Mouse (Mus musculus) splenic B cell, adult 2 months (primary cell): Measurements from ENCODE around the gene Rtkn.
A peak's percentile ranks its signal among the peaks of the same experiment; 100 is the strongest.

Experiments
- DNase-seq: peaks from one replicate; pipeline ENCODE4 v3.0.0-alpha.2; 2011; ENCODE audit warnings: low read depth, low spot score
- H3K27me3 ChIP-seq: 2 replicates; pipeline ENCODE4 v1.6.1; 2012; ENCODE audit warnings: mild to moderate bottlenecking, low read length, moderate library complexity, mixed read lengths; ENCODE audit not compliant: control insufficient read depth, poor library complexity, insufficient read depth, severe bottlenecking
- H3K36me3 ChIP-seq: 2 replicates; pipeline ENCODE4 v1.6.1; 2012; ENCODE audit warnings: mild to moderate bottlenecking, low read length, moderate library complexity, mixed read lengths; ENCODE audit not compliant: control insufficient read depth, poor library complexity, insufficient read depth, severe bottlenecking

Rtkn gene

GRCm38 (mm10) chr6:83134951-83135513, at the start of gene Rtkn:
Gene Rtkn, plus strand, starts transcription at chr6:83135463.
- H3K36me3 ChIP-seq, result no peaks in the 10 kb centered on the region
- peaks cover 2% of the 10 kb centered on the region for H3K27me3 ChIP-seq
- no peak for DNase-seq

GRCm38 (mm10) chr6:83086121-83087035, 48.9 kb upstream of the Rtkn start, which contains the start of gene Lbx2:
Gene Lbx2, plus strand, starts transcription at chr6:83086367.
- Histone ChIP-seq H3K27me3 (peaks cover 3% of the 10 kb centered on the region), H3K36me3 (0 out of 2 replicates have a peak, but pooled peaks cover 4% of the 10 kb centered on the region)
- no peak for DNase-seq

- no peaks in the 10 kb centered on the region for H3K36me3 ChIP-seq
- peaks cover 3% of the 10 kb centered on the region for H3K27me3 ChIP-seq
- no peak for DNase-seq
Measured at GRCm38 (mm10) chr6:83087205-83087925, 47.9 kb upstream of the Rtkn start.

GRCm38 (mm10) chr6:83087926-83088260, 47.4 kb upstream of the Rtkn start:
- H3K36me3 ChIP-seq, result no peaks in the 10 kb centered on the region
- peaks cover 3% of the 10 kb centered on the region for H3K27me3 ChIP-seq
- no peak for DNase-seq

GRCm38 (mm10) chr6:83092416-83093127, 42.7 kb upstream of the Rtkn start:
- Histone ChIP-seq H3K27me3 (peaks cover 2% of the 10 kb centered on the region; the same call in 1 of the 2 replicates), H3K36me3 (no peaks in the 10 kb centered on the region)
- DNase-seq, result no peak

- DNase-seq, result no peak
- H3K36me3 ChIP-seq, result no peaks in the 10 kb centered on the region
- H3K27me3 ChIP-seq, result 0 out of 2 replicates have a peak, but pooled peaks cover 2% of the 10 kb centered on the region
Measured at GRCm38 (mm10) chr6:83095968-83096367, 39.3 kb upstream of the Rtkn start.

- H3K36me3 ChIP-seq, result no peaks in the 10 kb centered on the region
- H3K27me3 ChIP-seq, result 0 out of 2 replicates have a peak, but pooled peaks cover 2% of the 10 kb centered on the region
- no peak for DNase-seq
Measured at GRCm38 (mm10) chr6:83098411-83098810, 36.9 kb upstream of the Rtkn start.

- no peaks in the 10 kb centered on the region for H3K36me3 ChIP-seq
- no peaks in the 10 kb centered on the region for H3K27me3 ChIP-seq
- DNase-seq, result peak; percentile 92
Measured at GRCm38 (mm10) chr6:83101316-83101687, 34.0 kb upstream of the Rtkn start, which contains the start of the genes Ccdc142 and Gm42688. Gene Ccdc142, plus strand, starts transcription at chr6:83101601. Gene Gm42688, plus strand, starts transcription at chr6:83101617.

GRCm38 (mm10) chr6:83101688-83102556, 33.3 kb upstream of the Rtkn start:
- H3K27me3 ChIP-seq, result no peaks in the 10 kb centered on the region
- DNase-seq, result peak; percentile 77
- no peaks in the 10 kb centered on the region for H3K36me3 ChIP-seq

GRCm38 (mm10) chr6:83103130-83103650, 32.1 kb upstream of the Rtkn start:
- DNase-seq, result no peak
- peaks cover 3% of the 10 kb centered on the region; the same call in 1 of the 2 replicates for H3K36me3 ChIP-seq
- no peaks in the 10 kb centered on the region for H3K27me3 ChIP-seq

GRCm38 (mm10) chr6:83104158-83104557, 31.1 kb upstream of the Rtkn start:
- no peak for DNase-seq
- Histone ChIP-seq H3K36me3 (peaks cover 3% of the 10 kb centered on the region; the same call in 1 of the 2 replicates), H3K27me3 (no peaks in the 10 kb centered on the region)

GRCm38 (mm10) chr6:83107566-83108400, 27.5 kb upstream of the Rtkn start:
- Histone ChIP-seq H3K36me3 (peaks cover 3% of the 10 kb centered on the region; the same call in 1 of the 2 replicates), H3K27me3 (no peaks in the 10 kb centered on the region)
- DNase-seq, result peak; percentile 85
